Mouse (Mus musculus): ENCODE results near the gene Zfp629.

The Zfp629 gene

GRCm38 (mm10) chr7:127564381-127565150 lies 51.0 kb downstream of the Zfp629 start:
- DNase-seq (ENCODE audit: low spot score in 2 of 2): no peak

GRCm38 (mm10) chr7:127561340-127561858 lies 54.2 kb downstream of the Zfp629 start, which contains the start of gene Tmem265:
TSS of gene Tmem265 (plus strand) at chr7:127561390.
- no peak for DNase-seq (ENCODE audit: low spot score in 2 of 2)

- DNase-seq (ENCODE audit: low spot score in 2 of 2): no peak
These were observed 55.0 kb downstream of the Zfp629 start for GRCm38 (mm10) chr7:127560580-127560979.
